Mouse (Mus musculus) limb, embryonic 13.5 days (tissue): Measurements from ENCODE around the gene Gad2. TPM values are rescaled to one million over a fixed set of nuclear protein-coding genes. Genes with fewer than 3 reads are reported as not detected.
"Not testable (repeated sequence)": the region's sequence is repeated elsewhere in the genome, so short reads cannot be mapped to it uniquely, and the experiment has no call there.

Experiments used
- ATAC-seq: fragments of 200-750 bp; cut with Nextera tagmentation; 2 replicates; pipeline ENCODE4 v1.8.0; 2017; ENCODE audit warnings: low read depth, moderate number of reproducible peaks, moderate TSS enrichment; ENCODE audit not compliant: low FRiP score
- H3K27ac ChIP-seq: fragments of 300-500 bp; sonication (generic); 2 replicates; pipeline ENCODE4 v1.5.1; 2015; ENCODE audit warnings: inconsistent platforms, mild to moderate bottlenecking, moderate library complexity
- H3K27me3 ChIP-seq: fragments of 300-500 bp; sonication (generic); 2 replicates; pipeline ENCODE4 v1.6.1; 2015; ENCODE audit warnings: mild to moderate bottlenecking, inconsistent platforms
- H3K36me3 ChIP-seq: fragments of 300-500 bp; sonication (generic); 2 replicates; pipeline ENCODE4 v1.6.1; 2015; ENCODE audit warnings: inconsistent platforms, mild to moderate bottlenecking, moderate library complexity
- H3K4me1 ChIP-seq: fragments of 300-500 bp; sonication (generic); 2 replicates; pipeline ENCODE4 v1.6.1; 2015; ENCODE audit warnings: inconsistent platforms
- H3K4me2 ChIP-seq: fragments of 300-500 bp; sonication (generic); replicated peaks from 2 replicates; pipeline ENCODE4 v1.6.1; 2015; ENCODE audit warnings: inconsistent platforms, mild to moderate bottlenecking, moderate library complexity
- H3K4me3 ChIP-seq: fragments of 300-500 bp; sonication (generic); 2 replicates; pipeline ENCODE4 v1.5.1; 2015; ENCODE audit warnings: moderate library complexity, mild to moderate bottlenecking, inconsistent platforms
- H3K9ac ChIP-seq: fragments of 300-500 bp; sonication (generic); 2 replicates; pipeline ENCODE4 v1.6.1; 2015; ENCODE audit warnings: mild to moderate bottlenecking, inconsistent platforms
- H3K9me3 ChIP-seq: fragments of 300-500 bp; sonication (generic); 2 replicates; pipeline ENCODE4 v1.6.1; 2016; ENCODE audit warnings: inconsistent platforms
- WGBS: fragments of 180-500 bp; shearing (Covaris S2); methylation state at CpG from one replicate; pipeline ENCODE4 v1.1.7; 2015; 5-methylcytosine and 5-hydroxymethylcytosine counted together
- polyA plus RNA-seq: library from polyadenylated mRNA; unstranded; fragments of >200 nt; fragmentation: Nextera tagmentation; extraction: Ambion mirVana; gene quantifications from 2 replicates; pipeline ENCODE4 v1.2.1, GENCODE M21; 2015

Gene Gad2
- polyA plus RNA-seq = 0.14 and 0.76 TPM in 2 replicates

DNA sequence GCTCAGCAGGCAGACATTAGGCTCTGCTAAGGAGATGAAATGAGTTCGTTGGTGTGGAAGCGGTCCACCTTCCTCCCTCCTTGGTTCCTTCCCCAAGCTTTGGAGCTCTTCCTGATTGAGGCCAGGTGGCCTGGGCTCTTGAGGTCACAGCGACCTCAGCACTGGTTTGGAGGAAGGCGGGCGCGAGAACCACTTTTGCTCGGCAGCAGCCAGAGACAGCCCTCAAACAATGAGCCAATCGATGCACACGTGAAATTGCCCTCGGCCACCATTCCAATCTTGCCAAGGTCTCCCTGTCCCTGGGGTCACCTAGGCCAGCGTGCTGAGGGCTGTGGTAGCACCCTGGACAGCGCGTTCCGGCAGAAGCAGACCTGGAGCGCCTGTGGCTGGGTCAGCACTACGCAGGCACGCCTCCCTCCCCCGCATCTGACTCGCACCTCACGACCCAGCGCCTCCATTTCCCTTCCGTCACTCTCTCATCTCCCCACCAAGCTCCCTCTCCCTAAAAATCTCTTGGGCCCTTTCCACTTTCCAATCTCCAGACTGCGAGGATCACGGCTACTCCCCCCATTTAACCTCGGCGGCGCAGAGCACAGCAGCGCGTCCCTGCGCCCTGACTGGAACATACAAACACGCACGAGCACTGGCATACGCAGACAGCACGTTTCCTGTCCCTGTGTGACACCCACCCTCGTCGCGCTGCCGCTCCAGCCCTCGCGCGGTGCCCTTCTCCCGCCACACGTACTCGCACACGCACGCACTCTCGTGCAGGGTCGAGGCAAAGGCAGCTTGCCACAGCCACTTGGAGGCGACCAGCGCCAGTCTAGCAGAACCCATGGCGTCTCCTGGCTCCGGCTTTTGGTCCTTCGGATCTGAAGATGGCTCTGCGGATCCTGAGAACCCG is at the start of gene Gad2:
Gad2 (plus strand) TSS at position 378 of the 904 bp plus-strand sequence.
- peaks cover 22% of the 10 kb centered on the region for H3K4me1 ChIP-seq
- no peaks in the 10 kb centered on the region for H3K36me3 ChIP-seq
- no peaks in the 10 kb centered on the region for H3K9me3 ChIP-seq
- H3K27me3 ChIP-seq = peaks cover 98% of the 10 kb centered on the region
- peak within 1 kb of the TSS; percentile 68 for H3K4me2 ChIP-seq
- peak within 1 kb of the TSS; percentile 40 for H3K4me3 ChIP-seq
- H3K27ac ChIP-seq = no peak within 1 kb of the TSS
- H3K9ac ChIP-seq = no peak within 1 kb of the TSS
- under 1% methylated on average over 55 of the region's 55 CpGs for WGBS
- ATAC-seq = peak; percentile 66; the same call in 1 of the 2 replicates

DNA sequence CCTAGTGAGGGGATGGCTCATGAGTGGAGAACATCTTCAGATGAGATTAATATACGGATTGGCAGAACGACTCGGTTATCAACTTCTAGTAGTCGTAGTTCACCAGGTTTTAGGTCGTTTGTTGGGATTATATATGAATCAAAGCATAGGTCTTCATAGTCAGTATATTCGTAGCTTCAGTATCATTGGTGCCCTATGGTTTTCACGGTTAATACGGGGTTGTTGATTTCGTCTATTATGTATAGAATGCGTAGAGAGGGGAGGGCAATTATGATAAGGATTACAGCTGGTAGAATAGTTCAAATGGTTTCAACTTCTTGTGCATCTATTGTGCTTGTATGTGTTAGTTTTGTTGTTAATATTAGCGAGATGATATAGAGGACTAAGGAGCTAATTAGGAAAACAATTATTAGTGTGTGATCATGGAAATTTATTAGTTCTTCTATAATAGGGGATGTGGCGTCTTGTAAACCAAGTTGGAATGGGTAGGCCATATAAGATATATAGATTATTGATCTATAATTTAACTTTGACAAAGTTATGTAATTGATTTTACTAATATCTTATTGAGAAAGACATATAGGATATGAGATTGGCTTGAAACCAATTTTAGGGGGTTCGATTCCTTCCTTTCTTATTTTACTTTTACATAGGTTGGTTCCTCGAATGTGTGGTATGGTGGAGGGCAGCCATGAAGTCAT is 34.4 kb upstream of the Gad2 start:
- H3K4me1 ChIP-seq, H3K36me3 ChIP-seq, H3K9ac ChIP-seq, H3K27ac ChIP-seq, H3K4me3 ChIP-seq, H3K27me3 ChIP-seq, H3K4me2 ChIP-seq, H3K9me3 ChIP-seq: not testable (repeated sequence)
- ATAC-seq = peak; percentile 86
- WGBS = 86% methylated on average over 14 of the region's 14 CpGs

GRCm38 (mm10) chr2:22588170-22588541 is 33.8 kb upstream of the Gad2 start:
- WGBS = 84% methylated on average over 5 of the region's 5 CpGs
- H3K4me2 ChIP-seq, H3K36me3 ChIP-seq, H3K9me3 ChIP-seq, H3K4me3 ChIP-seq, H3K4me1 ChIP-seq, H3K27me3 ChIP-seq, H3K27ac ChIP-seq, H3K9ac ChIP-seq: not testable (repeated sequence)
- peak; percentile 37 for ATAC-seq

GRCm38 (mm10) chr2:22588673-22589381 is 33.2 kb upstream of the Gad2 start:
- 68% methylated on average over 12 of the region's 12 CpGs for WGBS

DNA sequence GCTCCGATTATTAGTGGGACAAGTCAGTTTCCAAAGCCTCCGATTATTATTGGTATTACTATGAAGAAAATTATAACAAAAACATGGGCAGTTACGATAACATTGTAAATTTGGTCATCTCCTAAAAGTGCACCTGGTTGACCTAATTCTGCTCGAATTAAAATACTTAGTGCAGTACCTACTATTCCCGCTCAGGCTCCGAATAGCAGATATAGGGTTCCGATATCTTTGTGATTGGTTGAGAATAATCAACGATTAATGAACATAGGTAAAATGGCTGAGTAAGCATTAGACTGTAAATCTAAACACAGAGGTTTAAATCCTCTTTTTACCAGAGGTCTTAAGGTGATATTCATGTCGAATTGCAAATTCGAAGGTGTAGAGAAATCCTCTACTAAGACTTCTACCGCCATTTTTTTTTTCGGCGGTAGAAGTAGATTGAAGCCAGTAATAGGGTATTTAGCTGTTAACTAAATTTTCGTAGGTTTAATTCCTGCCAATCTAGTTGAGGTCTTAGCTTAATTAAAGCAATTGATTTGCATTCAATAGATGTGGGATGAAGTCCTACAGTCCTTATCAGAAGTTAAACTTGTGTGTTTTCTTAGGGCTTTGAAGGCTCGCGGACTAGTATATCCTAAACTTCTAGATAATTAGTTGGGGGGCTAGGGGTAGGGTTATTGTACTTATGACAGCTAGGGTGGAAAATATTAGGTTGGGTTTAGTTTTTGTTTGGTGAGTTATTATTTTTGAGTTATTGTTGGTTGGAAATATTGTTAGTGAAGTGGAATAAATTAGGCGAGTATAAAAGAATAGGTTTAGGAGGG is 32.4 kb upstream of the Gad2 start:
- peak; percentile 92 for ATAC-seq
- not testable (repeated sequence) for H3K27me3 ChIP-seq, H3K4me2 ChIP-seq, H3K9me3 ChIP-seq, H3K9ac ChIP-seq, H3K27ac ChIP-seq, H3K4me3 ChIP-seq, H3K4me1 ChIP-seq, H3K36me3 ChIP-seq
- WGBS = 88% methylated on average over 16 of the region's 17 CpGs

More at GRCm38 (mm10) chr2:22588673-22589381, 33.2 kb upstream of the Gad2 start:
- not testable (repeated sequence) for H3K27ac ChIP-seq, H3K27me3 ChIP-seq, H3K4me3 ChIP-seq, H3K9ac ChIP-seq, H3K36me3 ChIP-seq, H3K4me1 ChIP-seq, H3K4me2 ChIP-seq, H3K9me3 ChIP-seq
- ATAC-seq = peak; percentile 93

GRCm38 (mm10) chr2:22590206-22590490 is 31.9 kb upstream of the Gad2 start:
- Histone ChIP-seq H3K4me2 (no peak overlapping the region), H3K36me3 (no peaks in the 10 kb centered on the region), H3K9ac (no peak overlapping the region), H3K9me3 (no peaks in the 10 kb centered on the region), H3K27me3 (no peaks in the 10 kb centered on the region), H3K4me1 (no peaks in the 10 kb centered on the region), H3K27ac (no peak overlapping the region), H3K4me3 (no peak overlapping the region)
- ATAC-seq = no peak

DNA sequence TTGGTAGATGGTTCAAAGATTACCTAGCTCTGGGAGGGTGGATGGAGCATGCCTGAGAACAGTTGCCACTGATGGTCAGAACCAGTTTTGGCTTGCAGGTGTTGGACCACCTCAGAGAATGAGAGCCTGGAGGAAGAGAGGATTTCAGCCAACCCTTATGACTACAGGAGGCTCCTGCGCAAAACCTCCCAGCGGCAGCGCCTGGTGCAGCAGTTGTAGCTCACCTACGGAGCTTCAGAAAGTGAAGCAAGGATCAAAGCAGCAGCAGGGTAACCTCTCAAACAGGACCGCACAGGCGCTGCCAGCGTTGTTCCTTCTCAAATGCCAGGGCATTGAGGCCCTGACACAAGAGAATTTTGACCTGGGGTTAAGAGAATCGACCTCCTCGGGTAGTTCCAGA is 4.1 kb upstream of the Gad2 start:
- Histone ChIP-seq H3K9ac (no peak overlapping the region), H3K9me3 (0 out of 2 replicates have a peak, but pooled peaks cover 5% of the 10 kb centered on the region), H3K27ac (no peak overlapping the region), H3K36me3 (no peaks in the 10 kb centered on the region), H3K4me1 (peaks cover 13% of the 10 kb centered on the region), H3K4me3 (no peak overlapping the region), H3K27me3 (peaks cover 67% of the 10 kb centered on the region), H3K4me2 (no peak overlapping the region)
- no peak for ATAC-seq
- WGBS = 6% methylated on average over 9 of the region's 9 CpGs

GRCm38 (mm10) chr2:22619416-22619815 is 2.6 kb upstream of the Gad2 start:
- H3K4me1 ChIP-seq = peaks cover 22% of the 10 kb centered on the region
- WGBS = 4% methylated on average over 12 of the region's 12 CpGs
- H3K4me3 ChIP-seq = no peak overlapping the region
- no peak overlapping the region for H3K9ac ChIP-seq
- no peak overlapping the region for H3K4me2 ChIP-seq
- H3K27me3 ChIP-seq = peaks cover 82% of the 10 kb centered on the region
- H3K9me3 ChIP-seq = 0 out of 2 replicates have a peak, but pooled peaks cover 5% of the 10 kb centered on the region
- H3K36me3 ChIP-seq = no peaks in the 10 kb centered on the region
- no peak overlapping the region for H3K27ac ChIP-seq
- no peak for ATAC-seq

DNA sequence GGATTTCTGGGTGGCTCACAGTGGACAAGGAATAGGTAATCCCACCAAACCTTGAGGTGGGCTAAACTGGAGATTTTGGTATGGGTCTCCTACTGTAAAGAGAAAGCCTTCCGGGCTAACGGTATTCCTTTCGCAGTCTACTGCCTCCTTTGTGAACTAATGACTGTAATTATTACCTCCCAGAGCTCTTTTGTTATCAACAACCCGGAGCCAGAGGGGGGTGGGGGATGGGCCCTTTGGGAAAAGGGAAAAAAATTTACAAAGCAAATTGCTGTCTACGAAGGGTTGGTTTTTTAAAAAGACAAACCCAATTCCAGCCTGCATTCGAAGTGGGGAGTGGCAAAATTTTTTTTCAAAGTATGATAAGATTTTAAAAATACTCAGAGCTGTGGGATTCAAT is 2.0 kb upstream of the Gad2 start:
- H3K27me3 ChIP-seq = peaks cover 88% of the 10 kb centered on the region
- no peak overlapping the region for H3K27ac ChIP-seq
- H3K9ac ChIP-seq = no peak overlapping the region
- H3K4me1 ChIP-seq = peaks cover 22% of the 10 kb centered on the region
- 2% methylated on average over 6 of the region's 6 CpGs for WGBS
- no peak for ATAC-seq
- no peaks in the 10 kb centered on the region for H3K36me3 ChIP-seq
- H3K4me3 ChIP-seq = no peak overlapping the region
- 0 out of 2 replicates have a peak, but pooled peaks cover 5% of the 10 kb centered on the region for H3K9me3 ChIP-seq
- H3K4me2 ChIP-seq = no peak overlapping the region

DNA sequence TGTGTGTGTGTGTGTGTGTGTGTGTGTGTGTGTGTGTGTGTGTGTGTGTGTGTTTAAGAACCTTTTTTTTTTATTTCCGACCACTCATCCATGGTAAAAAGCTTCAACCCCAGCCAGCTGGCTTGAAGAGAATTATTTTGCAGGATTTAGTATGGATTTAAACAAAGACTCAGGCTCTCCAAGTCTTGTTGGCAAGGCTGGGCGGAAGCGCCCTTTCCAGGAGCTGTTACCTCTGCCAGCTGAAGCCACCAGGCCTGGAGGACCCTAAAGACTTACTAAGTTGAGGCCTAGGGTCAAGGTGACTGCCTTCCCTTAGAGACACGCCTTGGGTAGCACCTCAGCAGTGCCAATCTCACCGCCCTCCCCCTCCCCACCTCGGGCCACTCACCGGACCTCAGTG is 1.5 kb upstream of the Gad2 start:
- no peak overlapping the region for H3K4me3 ChIP-seq
- H3K9me3 ChIP-seq = 0 out of 2 replicates have a peak, but pooled peaks cover under 1% of the 10 kb centered on the region

DNA sequence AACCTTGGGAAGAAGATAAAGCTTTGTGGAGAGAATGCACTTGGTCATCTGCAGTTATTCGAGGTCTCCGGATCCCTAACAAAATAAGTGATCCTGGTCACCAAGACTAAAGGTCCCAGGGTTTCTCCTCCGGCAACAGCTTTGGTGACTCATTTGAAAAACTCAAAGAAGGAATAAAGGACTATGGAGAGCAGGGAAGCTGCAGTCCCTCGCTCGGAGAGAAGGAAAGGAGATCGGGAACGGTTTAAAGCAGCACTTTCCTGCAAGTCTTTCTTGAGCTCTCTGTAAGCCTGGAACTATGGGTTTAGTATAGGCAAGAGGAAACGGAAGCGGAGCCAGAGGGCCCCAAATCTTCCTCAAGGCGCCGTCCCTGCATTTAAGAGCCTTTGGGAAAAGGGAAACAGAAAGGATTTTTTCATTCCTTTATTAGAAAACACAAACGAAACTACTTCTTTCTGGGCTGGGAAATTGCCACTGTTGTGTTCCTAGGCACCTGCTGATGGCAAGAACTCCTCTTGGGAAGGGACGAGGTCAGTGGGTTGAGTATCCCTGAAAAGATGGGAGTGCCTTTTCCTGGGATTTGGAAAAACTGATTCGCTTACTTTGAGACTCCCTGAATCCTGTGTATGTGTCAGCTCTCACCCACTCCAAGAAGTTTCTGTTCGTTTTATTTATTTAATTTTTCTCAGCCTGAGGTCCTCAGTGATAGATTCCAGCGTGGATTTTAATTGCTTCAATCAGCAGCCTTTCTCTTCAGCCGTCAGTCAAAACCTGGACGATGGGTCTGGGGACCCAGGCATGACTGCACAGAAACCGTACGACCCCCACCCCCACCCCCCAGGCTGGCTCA is 802 bp upstream of the Gad2 start:
- H3K36me3 ChIP-seq = no peaks in the 10 kb centered on the region
- peaks cover 98% of the 10 kb centered on the region for H3K27me3 ChIP-seq
- no peaks in the 10 kb centered on the region for H3K9me3 ChIP-seq
- H3K4me3 ChIP-seq = peak overlapping the region; percentile 40; the same call in 1 of the 2 replicates
- peak overlapping the region; percentile 68; the same call in 1 of the 2 replicates for H3K4me2 ChIP-seq
- no peak overlapping the region for H3K27ac ChIP-seq
- no peak overlapping the region for H3K9ac ChIP-seq
- 3% methylated on average over 20 of the region's 20 CpGs for WGBS
- ATAC-seq = no peak
- H3K4me1 ChIP-seq = peaks cover 22% of the 10 kb centered on the region

More for the DNA sequence above, 1.5 kb upstream of the Gad2 start:
- no peak for ATAC-seq
- no peaks in the 10 kb centered on the region for H3K36me3 ChIP-seq
- no peak overlapping the region for H3K4me2 ChIP-seq
- no peak overlapping the region for H3K27ac ChIP-seq
- H3K27me3 ChIP-seq = peaks cover 93% of the 10 kb centered on the region
- H3K4me1 ChIP-seq = peaks cover 22% of the 10 kb centered on the region
- WGBS = 2% methylated on average over 7 of the region's 7 CpGs
- no peak overlapping the region for H3K9ac ChIP-seq
